Mouse (Mus musculus) neural tube, embryonic 12.5 days (tissue): ENCODE results near the gene Zfp346. TPM values are rescaled to one million over a fixed set of nuclear protein-coding genes. Genes with fewer than 3 reads are reported as not detected.

Source experiments
- ATAC-seq: fragments of 200-750 bp; cut with Nextera tagmentation; 2 replicates; pipeline ENCODE4 v1.8.0; 2017; ENCODE audit warnings: low read depth, mild to moderate bottlenecking, moderate TSS enrichment, moderate library complexity; ENCODE audit not compliant: low FRiP score
- H3K27ac ChIP-seq: fragments of 300-500 bp; sonication (generic); 2 replicates; pipeline ENCODE4 v1.5.1; 2016
- H3K27me3 ChIP-seq: fragments of 300-500 bp; sonication (generic); replicated peaks from 2 replicates; pipeline ENCODE4 v1.6.1; 2016; ENCODE audit warnings: mild to moderate bottlenecking
- H3K36me3 ChIP-seq: fragments of 300-500 bp; sonication (generic); 2 replicates; pipeline ENCODE4 v1.6.1; 2016; ENCODE audit warnings: mild to moderate bottlenecking
- H3K4me1 ChIP-seq: fragments of 300-500 bp; sonication (generic); 2 replicates; pipeline ENCODE4 v1.6.1; 2016
- H3K4me2 ChIP-seq: fragments of 300-500 bp; sonication (generic); replicated peaks from 2 replicates; pipeline ENCODE4 v1.6.1; 2016; ENCODE audit warnings: mild to moderate bottlenecking
- H3K4me3 ChIP-seq: fragments of 300-500 bp; sonication (generic); 2 replicates; pipeline ENCODE4 v1.5.1; 2016
- H3K9ac ChIP-seq: fragments of 300-500 bp; sonication (generic); 2 replicates; pipeline ENCODE4 v1.6.1; 2016; ENCODE audit warnings: mild to moderate bottlenecking
- H3K9me3 ChIP-seq: fragments of 300-500 bp; sonication (generic); 2 replicates; pipeline ENCODE4 v1.6.1; 2016; ENCODE audit warnings: mild to moderate bottlenecking
- WGBS: fragments of 180-500 bp; shearing (Covaris S2); methylation state at CpG from one replicate; pipeline ENCODE4 v1.1.7; 2016; 5-methylcytosine and 5-hydroxymethylcytosine counted together
- polyA plus RNA-seq: library from polyadenylated mRNA; unstranded; fragments of >200 nt; fragmentation: Nextera tagmentation; extraction: Ambion mirVana; gene quantifications from 2 replicates; pipeline ENCODE4 v1.2.1, GENCODE M21; 2016

Gene Zfp346
- polyA plus RNA-seq, 1 experiment from 2014 or later, result 26.1 TPM

DNA sequence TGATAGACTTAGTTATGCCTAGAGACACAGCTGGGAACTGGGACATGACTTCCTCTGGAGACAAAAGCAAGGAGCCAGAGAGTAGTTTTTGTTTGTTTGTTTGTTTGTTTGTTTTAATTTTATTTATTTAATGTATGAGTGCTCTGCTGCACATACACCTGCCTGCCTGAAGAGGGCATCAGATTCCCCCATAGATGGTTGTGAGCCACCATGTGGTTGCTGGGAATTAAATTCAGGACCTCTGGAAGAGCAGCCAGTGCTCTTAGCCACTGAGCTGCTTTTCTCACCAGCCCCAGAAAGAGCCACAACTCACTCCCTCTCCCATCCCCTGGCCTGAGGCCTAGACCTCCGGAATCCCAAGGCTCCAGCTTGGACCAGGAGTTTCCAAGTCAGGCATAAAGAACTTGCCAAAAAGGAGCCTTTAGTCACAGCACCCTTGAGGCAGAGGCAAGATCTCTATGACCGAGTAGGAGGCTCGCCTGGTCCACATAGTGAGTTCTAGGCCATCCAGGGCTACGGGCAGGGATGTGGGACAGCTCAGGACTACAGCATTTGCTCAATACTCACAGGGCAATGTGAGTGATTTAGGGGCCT lies 72.9 kb downstream of the Zfp346 start:
- 67% methylated on average over 4 of the region's 4 CpGs for WGBS
- Histone ChIP-seq H3K4me1 (peaks cover 6% of the 10 kb centered on the region), H3K9ac (no peak overlapping the region), H3K4me2 (no peak overlapping the region), H3K27me3 (no peaks in the 10 kb centered on the region), H3K36me3 (no peaks in the 10 kb centered on the region), H3K9me3 (no peaks in the 10 kb centered on the region), H3K4me3 (no peak overlapping the region), H3K27ac (no peak overlapping the region)
- 0 out of 2 replicates have a peak, but pooled peaks have one; percentile 42 for ATAC-seq

DNA sequence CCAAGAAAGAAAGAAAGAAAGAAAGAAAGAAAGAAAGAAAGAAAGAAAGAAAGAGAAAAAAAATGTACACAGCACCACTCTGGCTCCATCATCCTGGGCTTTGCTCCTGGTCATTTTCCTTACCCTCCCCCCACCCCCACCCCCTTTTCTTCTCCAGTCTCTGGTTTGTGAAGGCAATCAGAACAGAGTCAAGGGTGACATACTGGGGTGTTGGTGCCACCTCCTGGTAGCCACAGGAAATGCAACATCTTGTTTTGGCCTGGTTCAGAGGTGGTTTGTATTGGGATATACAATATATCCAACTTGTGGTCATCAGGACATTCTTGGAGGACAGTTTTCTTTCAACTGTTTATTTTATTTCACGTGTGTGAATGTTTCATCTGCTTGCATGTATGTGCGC lies 73.4 kb downstream of the Zfp346 start:
- ATAC-seq, result 0 out of 2 replicates have a peak, but pooled peaks have one; percentile 58
- H3K4me1 ChIP-seq, result peaks cover 6% of the 10 kb centered on the region
- H3K36me3 ChIP-seq, result no peaks in the 10 kb centered on the region
- H3K27ac ChIP-seq, result no peak overlapping the region
- WGBS, result 34% methylated on average over 2 of the region's 2 CpGs
- H3K27me3 ChIP-seq, result no peaks in the 10 kb centered on the region
- H3K4me2 ChIP-seq, result no peak overlapping the region
- no peaks in the 10 kb centered on the region for H3K9me3 ChIP-seq
- H3K9ac ChIP-seq, result no peak overlapping the region
- H3K4me3 ChIP-seq, result no peak overlapping the region

DNA sequence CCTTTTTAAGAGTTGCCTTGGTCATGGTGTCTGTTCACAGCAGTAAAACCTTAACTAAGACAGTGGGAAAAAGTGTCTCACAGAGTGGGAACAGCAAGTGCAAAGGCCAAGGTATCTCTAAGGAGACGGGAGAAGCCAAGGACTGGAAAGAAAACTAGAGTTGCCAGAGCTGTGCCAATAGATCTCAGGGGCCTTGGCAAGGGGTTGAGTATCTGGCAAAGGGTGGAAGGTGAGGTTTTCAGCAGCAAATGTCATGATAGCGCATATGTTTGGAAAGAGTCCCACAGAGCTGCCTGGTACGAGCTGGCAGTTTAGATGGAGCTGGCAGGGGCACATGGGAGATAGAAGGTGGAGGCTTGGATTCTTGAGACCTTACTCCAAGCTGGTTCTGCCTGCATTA lies 74.5 kb downstream of the Zfp346 start:
- 90% methylated on average over 3 of the region's 3 CpGs for WGBS
- H3K4me3 ChIP-seq, result no peak overlapping the region
- ATAC-seq, result no peak

DNA sequence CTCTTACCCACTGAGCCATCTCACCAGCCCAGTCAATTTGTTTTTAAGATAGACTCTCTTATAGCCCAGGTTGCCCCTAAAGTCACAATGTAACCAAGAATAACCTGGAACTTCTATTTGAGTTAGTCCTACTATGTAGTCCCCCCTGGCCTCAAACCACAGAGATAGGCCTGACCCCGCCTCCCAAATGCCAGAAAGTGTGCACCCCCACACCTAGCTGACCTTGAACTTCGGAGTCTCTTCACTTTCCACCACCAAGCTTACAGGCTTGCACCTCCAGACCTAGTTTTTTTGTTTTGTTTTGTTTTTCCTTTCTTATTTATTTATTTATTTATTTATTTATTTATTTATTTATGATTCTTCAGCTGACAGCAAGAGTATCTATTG lies 76.7 kb downstream of the Zfp346 start:
- no peaks in the 10 kb centered on the region for H3K27me3 ChIP-seq
- H3K9me3 ChIP-seq, result no peaks in the 10 kb centered on the region
- peaks cover 6% of the 10 kb centered on the region for H3K4me1 ChIP-seq
- H3K9ac ChIP-seq, result no peak overlapping the region
- 72% methylated on average over 2 of the region's 2 CpGs for WGBS
- no peaks in the 10 kb centered on the region for H3K36me3 ChIP-seq
- H3K4me2 ChIP-seq, result peak overlapping the region; percentile 50
- no peak for ATAC-seq
- H3K27ac ChIP-seq, result no peak overlapping the region
- peak overlapping the region; percentile 22; the same call in 1 of the 2 replicates for H3K4me3 ChIP-seq

More for the DNA sequence above, 74.5 kb downstream of the Zfp346 start:
- H3K36me3 ChIP-seq, result no peaks in the 10 kb centered on the region
- H3K27me3 ChIP-seq, result no peaks in the 10 kb centered on the region
- no peak overlapping the region for H3K4me2 ChIP-seq
- H3K4me1 ChIP-seq, result peaks cover 6% of the 10 kb centered on the region
- no peak overlapping the region for H3K27ac ChIP-seq
- no peak overlapping the region for H3K9ac ChIP-seq
- no peaks in the 10 kb centered on the region for H3K9me3 ChIP-seq

DNA sequence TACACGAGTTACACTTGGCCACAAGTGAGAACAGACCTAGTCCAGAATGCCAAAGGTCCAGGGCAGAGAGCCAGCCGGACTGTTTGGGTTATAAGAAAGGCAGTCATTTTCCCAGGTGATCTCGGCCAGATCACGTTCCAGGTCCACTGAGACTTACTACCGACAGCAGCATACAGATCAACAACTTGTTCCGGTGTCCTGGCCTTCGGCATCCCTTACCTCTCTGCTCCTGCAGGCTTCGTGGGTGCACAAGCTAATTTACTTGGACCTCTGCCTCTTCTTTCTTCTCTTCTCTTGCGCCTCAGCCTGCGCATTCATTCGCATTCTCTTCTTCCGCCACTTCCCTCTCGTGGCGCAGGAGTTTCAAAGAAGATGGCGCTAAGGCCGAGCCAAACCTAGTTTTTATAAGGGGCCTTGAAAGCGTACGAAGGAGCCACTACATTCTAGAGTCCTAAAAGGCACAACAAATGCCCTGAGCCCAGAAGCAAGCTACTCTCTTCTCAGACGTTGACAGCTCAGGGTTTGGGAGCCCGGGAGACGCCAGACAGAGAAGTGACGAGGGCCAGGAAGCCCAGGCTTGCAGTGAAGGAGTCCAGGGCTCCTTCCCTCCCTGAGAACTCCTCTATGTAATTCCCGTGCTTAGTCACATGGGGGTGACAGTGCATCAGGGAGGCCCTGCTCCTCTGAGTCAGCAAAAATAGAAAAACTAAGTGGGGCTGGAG lies 77.2 kb downstream of the Zfp346 start:
- Histone ChIP-seq H3K9ac (0 out of 2 replicates have a peak overlapping the region, but pooled peaks have one; percentile 14), H3K27me3 (no peaks in the 10 kb centered on the region), H3K9me3 (no peaks in the 10 kb centered on the region), H3K4me1 (peaks cover 6% of the 10 kb centered on the region), H3K27ac (no peak overlapping the region), H3K4me2 (peak overlapping the region; percentile 50), H3K4me3 (peak overlapping the region; percentile 22), H3K36me3 (no peaks in the 10 kb centered on the region)
- ATAC-seq, result peak; percentile 65; the same call in 1 of the 2 replicates
- WGBS, result 4% methylated on average over 23 of the region's 23 CpGs

DNA sequence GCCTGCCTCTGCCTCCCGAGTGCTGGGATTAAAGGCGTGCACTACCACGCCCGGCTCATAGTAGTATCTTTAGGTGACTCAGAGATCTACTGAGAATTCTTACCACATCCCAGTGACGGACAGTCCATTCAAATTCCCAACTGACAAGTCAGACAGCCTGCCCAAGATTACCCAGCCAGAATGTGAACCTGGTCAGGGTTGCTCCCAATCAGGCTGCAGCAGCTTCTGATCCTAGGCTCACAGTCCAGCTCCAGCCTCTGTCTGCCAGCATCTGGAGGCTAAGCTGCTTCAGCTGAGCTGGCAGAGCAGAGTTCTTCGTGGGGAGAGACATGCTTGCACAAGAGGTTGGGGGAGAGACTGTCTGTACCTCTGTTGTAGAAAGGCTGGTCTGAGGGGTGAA lies 78.3 kb downstream of the Zfp346 start:
- Histone ChIP-seq H3K9me3 (no peaks in the 10 kb centered on the region), H3K27me3 (no peaks in the 10 kb centered on the region), H3K4me2 (no peak overlapping the region), H3K27ac (no peak overlapping the region), H3K4me3 (no peak overlapping the region), H3K9ac (no peak overlapping the region), H3K4me1 (peaks cover 6% of the 10 kb centered on the region), H3K36me3 (no peaks in the 10 kb centered on the region)
- WGBS, result 87% methylated on average over 6 of the region's 6 CpGs
- ATAC-seq, result no peak

Other genes starting within 250 kb of the Zfp346 start
- 5.9 and 7.7 TPM in 2 replicates for gene Unc5a, start 155.9 kb upstream of the Zfp346 start, polyA plus RNA-seq
- gene Hk3, start 83.9 kb upstream of the Zfp346 start, polyA plus RNA-seq, result 0.80 and 0.84 TPM in 2 replicates
- 22.4 and 22.6 TPM in 2 replicates for gene Uimc1, start 5.0 kb upstream of the Zfp346 start, polyA plus RNA-seq
- not detected in 2 replicates for gene Gm17617, start 28.2 kb downstream of the Zfp346 start, polyA plus RNA-seq
- 2.8 and 3.7 TPM in 2 replicates for gene Fgfr4, start 47.3 kb downstream of the Zfp346 start, polyA plus RNA-seq
- 68.6 and 81.6 TPM in 2 replicates for gene Nsd1, start 104.5 kb downstream of the Zfp346 start, polyA plus RNA-seq
- gene Prelid1, start 215.2 kb downstream of the Zfp346 start, polyA plus RNA-seq, result 321 and 339 TPM in 2 replicates
- 100.0 and 109 TPM in 2 replicates for gene Rab24, start 216.6 kb downstream of the Zfp346 start, polyA plus RNA-seq
- 24.3 and 26.0 TPM in 2 replicates for gene Mxd3, start 224.5 kb downstream of the Zfp346 start, polyA plus RNA-seq